Mouse (Mus musculus) c-Kit-positive CD71-positive TER-119-positive erythroid progenitor cells, embryonic 14.5 days (primary cell): ENCODE data around the gene Zfhx3.
A peak's percentile ranks its signal among the peaks of the same experiment; 100 is the strongest.

Experiments
- DNase-seq: peaks from one replicate; pipeline ENCODE4 v3.0.0-alpha.2; 2013; ENCODE audit warnings: low spot score

The Zfhx3 gene

DNA sequence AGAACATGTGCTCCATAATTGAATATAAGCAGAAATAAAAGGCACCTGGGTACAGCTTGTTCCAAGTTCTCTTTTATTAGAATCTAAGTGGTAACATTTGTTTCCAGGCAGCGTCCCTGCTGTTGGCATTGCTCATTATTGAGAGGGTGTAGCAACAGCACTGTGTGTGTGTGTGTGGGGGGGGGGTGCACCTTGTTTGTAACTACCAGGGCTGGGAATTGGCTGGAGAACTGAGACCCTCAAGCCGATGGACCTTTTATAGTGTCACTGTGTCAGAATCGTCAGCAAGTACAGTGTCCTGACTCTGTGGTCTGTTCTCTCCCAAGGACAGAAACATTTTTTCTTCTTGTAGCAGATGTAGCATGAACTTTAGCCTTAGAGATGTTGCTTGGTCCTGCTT is 77.2 kb downstream of the Zfhx3 start:
- no peak for DNase-seq

DNA sequence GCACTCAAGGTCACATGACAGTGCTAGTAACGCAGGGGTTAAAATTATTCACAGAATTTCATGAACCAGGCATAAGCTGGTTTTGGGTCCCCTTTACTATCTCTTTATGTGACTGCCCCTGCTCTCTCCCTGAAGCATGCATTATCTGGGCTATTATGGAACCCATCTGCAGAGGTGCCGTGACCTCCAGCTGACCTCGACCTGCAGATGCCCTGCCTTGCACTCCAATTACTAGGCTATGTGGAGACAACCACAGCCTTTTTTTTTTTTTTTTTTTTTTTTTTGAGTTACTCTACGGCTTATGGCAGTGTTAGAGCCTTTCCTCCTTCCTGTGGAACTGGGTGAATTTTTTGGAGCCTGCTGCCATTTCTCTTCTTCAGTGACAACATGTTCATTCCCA is 80.0 kb downstream of the Zfhx3 start:
- DNase-seq, result no peak

DNA sequence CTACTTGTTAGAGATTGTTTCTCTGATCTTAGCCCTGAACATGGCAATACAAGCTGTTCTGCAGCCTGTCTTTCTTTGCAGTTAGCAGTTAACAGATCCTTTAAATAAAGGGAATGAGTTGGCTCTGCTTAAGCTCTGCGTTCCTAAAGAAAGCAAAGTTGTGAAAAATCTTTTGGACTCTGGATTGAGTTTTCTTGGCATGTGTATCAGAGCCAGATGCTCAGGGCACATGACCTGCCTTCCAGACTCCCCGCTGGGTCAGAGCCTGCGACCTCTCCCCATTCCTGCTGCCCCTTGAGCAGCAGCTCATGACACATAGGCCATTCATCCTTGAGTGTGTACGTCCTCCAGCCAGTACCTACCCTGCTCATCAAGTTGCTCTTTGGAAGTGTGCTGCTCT is 81.9 kb downstream of the Zfhx3 start:
- no peak for DNase-seq

DNA sequence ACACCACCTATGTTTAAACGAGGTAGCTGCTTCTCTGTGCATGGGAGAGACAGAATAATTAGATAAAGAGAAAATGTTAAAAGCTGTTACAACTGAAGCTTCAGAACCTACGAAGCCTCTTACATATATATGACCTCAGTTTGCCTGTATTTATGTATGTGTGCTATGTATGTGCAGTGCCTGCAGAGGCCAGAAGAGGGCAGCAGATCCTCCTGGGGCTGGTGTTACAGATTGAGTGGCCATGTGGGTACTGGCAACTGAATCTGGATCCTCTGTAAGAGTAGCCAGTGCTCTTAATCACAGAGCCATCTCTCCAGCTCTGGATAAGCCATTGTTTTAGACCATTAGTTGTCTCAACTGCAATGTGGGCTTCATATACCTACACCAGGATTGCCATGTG is 82.8 kb downstream of the Zfhx3 start:
- DNase-seq, result peak; percentile 0

DNA sequence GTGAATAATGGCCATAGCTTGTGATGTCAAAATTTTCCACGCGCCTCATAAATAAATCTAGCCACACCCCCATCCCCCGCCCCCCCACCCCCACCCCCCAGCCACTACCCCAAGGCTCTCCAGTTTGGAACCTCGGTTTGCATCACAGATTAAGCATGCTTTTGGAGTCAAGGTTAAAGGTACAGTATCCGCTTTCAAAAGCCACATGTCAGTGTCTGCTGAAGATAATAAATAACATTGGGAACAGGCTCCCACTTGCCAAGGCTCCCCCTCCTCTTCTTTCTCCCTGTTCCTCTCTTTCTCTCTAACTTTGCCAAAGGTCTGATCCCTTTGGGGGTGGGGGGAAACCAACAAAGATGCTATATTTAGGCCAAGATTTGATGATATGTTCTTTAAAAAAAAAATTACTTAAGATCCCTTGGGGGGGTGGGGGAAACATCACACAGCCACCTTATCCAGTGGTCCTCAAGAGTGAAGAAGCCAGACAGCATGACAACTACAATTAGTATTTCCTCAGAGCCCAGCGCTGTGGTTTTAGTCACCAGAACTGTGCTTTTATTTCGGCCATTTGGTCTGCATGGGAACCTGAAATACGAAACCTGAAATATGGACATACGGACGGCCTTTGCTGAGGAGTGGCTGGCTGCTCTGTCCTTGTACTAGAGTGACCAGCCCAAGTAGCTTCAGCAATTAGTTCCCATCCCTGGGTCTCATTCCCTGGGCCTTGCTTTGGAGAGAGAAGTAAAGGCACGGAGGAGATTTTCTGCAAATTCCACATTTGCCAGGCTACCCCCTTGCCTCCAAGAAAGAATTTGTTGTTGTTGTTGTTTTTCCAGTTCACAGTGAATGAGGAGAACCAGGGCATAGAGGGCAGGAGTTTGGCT is 84.4 kb downstream of the Zfhx3 start:
- no peak for DNase-seq

DNA sequence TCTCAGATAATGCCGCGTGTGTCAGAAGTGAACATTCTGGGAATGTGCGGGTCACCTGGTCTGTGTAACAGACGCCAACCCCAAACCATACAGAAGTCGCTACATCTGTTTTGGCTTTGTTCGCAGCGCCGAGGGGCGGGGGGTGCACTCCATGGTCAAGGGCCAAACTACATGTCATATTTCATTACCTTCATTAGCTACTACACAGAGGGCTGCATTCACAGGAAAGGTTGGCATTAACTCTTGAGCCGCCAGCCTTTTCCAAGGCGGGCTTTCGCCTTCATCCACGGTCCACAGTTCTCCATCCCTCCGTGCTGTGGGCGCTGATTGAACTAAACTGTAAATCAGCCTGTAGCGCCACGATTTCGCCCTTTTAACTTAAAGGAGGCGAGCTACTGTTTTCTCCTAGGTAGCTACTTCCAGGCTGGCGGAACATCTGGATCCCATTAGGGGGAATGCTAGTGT is 85.1 kb downstream of the Zfhx3 start:
- DNase-seq, result no peak

DNA sequence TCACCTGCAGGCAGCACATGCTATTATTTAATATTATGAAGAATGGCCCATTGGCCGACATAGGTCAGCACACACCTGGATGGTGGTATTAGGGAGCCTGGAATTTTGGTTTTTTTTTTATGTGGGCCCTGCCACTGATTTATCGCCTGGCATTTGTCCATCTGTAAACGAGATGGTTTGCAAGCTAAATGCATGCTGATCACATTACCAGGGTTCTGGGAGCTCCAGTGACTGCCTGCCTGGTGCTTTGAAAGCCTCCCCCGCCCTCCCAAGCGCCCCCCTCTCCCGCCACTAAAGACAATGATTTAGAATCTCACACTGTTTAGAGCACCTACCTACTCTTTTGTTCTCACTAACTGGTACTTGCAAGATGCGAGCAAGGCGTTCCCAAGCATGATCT is 86.0 kb downstream of the Zfhx3 start:
- DNase-seq, result no peak

DNA sequence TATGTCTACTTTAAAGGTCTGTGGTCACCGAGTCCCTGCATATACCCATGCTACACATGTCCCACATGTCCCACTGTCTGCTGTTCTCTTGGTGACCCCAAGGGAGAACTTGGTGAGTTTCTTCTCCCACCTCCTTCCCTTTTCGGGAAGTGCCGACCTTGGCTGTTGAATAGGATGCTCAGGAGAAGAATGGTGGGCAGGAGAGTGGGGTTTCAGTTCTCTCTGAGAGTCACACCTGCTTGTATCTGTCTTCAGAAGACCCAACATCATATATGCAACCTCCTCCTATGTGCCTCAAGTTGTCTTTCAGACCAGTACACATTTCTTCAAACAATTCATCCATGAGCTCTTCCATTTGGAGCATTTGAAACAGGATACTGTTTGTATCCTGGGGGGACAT is 88.7 kb downstream of the Zfhx3 start:
- no peak for DNase-seq

DNA sequence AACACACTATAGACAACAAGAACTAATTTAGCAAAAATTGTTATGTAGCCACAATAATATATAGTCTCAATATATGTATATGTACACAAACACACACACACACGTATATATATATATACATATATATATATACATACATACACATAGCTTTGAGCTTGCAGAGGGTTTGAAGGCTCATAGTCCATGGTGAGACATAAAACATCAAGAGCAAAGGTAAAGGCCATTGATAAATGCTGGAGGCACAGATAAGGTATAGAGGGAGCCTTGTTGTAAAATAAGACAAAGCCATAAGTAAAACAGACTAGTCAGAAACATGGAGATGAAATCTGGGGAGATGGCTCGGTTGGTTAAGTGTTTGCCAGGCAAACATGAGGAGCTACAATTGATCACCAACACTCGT is 91.6 kb downstream of the Zfhx3 start:
- no peak for DNase-seq

DNA sequence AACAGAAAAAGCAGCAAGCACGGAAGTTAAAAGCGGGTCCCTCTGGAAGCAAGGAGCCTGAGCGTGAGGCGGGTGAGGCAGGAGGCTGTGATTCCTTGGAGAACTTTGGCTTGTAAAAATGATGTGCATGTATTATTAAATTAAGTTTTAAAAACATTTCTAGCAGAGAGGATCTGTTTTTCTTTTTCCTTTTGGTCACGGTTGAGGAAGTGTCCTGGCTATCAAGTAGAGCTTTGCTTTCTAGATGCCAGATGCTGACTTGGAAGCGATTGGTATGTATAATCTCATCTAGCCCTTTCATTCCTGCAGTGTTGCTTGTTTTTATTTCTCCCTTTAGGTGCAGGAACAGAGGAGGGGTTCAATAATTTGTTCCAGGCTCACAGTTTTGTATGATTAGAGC is 92.3 kb downstream of the Zfhx3 start:
- DNase-seq, result no peak

DNA sequence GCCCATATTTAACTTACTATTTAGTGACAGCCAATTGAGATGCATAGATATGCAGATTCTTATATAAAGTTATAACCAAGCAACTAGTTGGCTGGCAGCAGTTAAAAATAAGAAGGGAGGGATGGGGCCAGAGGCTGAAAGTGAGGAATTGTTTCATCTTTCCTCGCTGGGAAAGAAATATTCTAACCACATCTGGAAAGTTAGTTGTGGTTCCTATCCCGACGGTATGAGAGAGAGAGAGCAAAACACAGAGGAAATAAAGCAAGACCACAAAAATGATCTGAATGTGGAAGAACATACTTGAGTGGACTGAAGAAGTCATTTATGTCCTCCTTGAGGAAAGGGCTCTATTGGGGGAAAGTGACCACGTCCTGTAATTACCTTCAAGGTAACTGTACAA is 101.2 kb downstream of the Zfhx3 start:
- DNase-seq, result no peak

DNA sequence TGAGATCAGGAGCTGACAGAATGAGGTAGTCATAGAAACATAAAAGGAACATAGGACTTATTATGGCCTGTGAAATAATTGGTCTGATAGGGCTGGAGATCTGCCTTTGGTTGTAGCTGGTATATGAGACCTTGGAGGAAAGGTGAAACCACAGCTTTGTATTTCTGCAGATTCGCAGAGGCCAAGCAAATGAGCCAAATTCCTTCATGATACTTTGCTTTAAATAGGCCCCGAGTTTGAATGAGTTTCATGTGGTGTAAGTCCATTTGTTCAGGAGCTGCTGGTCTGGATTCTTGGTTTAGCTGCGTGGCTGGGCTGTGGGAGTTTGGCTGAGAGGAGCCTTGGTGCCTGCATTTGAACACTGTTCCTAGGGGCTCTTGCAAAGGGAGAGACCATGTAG is 101.7 kb downstream of the Zfhx3 start:
- no peak for DNase-seq

DNA sequence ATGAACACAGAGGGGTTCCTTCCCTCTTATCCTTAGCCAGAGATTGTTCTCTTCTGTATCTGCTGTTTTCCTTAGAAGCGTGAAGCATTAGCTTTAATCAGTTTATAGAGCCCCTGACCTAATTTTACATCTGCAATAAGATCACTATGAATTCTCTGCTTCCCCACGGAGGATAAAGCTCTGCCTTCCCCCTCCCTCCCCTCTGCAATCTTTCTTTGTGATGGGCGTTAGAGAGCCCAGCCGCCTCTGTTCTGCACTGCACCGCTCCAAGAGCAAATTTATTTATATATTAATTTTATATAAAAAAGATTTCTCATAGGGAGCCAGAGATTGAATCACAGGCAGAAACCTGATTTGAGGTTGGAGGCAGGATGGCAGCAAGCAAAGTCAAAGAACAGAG is 113.8 kb downstream of the Zfhx3 start:
- no peak for DNase-seq

DNA sequence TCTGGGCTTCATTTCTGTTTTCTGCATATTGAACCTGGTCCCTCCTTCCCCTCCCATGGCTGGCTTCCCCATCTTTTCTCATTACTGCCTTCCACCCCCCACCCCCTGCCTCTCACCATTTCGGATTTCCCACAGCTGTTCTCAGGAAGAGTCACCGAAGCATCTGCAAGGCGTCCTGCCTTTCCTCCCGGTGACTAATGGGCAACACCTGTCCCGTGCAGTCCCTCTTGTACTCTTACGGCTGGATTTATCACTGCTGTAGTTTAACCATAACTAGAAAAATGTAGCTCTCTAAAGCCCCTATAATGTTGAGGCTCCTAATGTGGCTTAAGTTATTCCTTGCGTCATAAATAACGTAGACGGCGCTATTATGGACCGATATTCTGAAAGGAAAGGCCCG is 119.5 kb downstream of the Zfhx3 start:
- no peak for DNase-seq

DNA sequence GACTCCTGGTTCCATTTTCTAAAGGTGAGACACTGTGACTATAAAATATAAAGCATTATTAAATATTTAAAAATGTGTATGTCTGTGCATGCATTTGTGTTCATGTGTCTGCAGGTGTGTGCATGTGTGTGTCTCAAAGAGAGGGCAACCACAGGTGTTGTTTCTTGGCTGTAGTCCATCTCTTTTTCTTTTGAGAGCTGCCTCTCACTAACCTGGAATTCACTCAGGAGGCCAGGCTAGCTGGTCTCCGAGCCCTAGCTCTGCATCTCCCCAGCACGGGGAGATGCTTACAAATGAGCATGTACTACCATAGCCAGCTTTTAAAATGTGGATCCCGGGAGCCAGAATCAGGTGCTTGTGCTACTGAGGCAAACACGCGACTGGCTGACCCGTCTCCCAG is 124.7 kb downstream of the Zfhx3 start:
- DNase-seq, result no peak

DNA sequence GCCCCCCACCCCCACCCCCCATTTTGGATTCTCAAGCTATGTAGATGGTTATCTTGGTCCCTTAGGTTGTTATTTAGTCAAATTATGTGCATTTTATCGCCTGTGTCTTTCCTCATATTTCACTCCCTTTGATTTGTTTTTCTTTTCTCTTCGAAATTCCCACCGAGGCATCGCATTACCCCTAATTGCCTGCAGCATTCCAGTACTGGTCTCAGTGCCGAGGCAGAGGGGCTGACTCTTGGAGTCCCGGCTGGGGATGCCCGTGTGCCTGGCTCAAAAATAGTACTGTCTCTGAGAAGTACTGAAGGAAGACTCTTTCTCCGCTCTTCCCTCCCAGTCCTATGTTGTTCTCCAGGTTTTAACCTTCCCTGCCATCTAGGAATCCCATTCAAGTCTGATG is 125.8 kb downstream of the Zfhx3 start:
- DNase-seq, result no peak

DNA sequence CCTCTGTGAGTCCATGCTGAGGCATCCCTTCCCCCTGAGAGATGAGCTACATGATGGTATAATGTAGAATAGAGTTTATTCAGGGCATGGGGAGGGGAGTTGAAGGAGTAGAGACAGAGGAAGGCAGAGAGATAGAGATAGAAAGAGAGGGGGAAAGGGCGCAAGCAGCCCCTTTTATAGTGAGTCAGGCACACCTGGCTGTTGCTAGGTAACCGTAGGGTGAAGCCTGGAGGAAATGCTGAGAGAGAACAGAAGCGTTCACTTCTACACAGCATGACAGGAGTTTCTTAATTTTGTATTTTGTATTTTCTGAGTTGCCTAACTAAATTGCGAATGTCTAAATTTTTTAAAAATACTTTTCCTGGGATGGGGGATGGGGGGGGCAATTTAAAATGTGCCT is 128.0 kb downstream of the Zfhx3 start:
- no peak for DNase-seq

DNA sequence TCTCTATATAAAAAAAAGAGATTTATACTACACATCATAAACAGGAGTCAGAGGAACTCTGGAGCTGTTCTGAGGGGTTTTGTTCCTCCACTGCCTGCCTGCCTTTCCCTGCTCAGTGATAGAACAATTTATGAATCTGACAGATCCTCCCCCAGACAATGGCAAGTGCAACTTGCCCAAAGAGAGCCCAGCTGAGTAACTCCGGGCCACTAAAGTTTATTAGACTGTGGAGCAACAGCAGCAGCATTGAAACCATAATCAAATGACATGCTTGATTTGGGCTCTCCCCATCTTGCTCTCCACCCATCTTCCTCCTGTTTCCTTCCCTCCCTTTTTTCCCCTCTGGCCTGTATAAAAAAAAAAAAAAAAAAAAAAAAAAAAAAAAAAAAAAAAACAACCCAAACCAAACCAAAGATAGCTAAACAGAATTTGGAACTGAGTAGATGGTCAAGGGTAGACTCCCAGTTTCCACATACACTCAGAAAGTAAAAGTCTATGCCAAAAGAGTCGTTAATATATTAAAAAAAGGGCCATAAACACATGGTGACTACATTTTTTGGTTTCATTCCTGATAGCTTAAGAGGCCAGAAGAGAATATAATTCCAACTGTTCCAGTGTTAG is 129.8 kb downstream of the Zfhx3 start:
- DNase-seq, result no peak

DNA sequence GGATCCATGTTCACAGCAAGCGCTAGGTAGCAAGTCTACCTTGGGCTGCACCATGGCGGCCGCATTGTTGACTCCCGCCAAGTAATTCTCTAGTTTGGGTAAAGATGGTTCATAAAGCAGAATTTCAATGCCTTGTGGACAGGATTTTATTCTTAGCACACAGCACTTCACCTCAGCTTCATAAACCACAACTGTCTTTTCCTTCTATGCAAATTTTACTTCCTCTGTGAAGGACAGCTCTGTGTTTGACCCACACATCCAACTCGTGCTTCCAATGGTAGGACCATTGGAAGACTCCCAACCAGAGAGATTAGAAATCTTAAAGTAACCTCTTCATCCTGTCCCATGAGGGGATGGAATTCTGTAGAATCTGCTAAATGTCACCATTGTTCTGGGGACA is 130.4 kb downstream of the Zfhx3 start:
- DNase-seq, result no peak

DNA sequence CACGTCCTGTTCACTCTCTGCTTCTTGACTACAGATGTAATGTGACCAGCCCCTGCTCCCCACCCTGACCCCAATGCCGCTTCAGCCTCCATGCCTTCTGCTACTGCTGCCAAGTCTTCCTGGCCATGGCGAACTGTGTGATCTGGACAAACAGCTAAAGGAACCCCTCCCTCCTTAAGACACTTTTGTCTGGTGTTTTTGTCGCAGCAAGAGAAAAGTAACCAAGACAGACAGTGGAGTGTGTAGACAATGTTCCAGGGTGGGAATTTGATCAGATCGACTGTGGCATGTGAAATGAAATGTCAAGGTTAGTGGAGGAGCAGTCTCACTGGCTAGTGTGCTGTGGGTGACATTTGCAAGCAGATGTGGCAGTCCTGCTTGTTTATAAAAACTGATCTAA is 132.7 kb downstream of the Zfhx3 start:
- no peak for DNase-seq

DNA sequence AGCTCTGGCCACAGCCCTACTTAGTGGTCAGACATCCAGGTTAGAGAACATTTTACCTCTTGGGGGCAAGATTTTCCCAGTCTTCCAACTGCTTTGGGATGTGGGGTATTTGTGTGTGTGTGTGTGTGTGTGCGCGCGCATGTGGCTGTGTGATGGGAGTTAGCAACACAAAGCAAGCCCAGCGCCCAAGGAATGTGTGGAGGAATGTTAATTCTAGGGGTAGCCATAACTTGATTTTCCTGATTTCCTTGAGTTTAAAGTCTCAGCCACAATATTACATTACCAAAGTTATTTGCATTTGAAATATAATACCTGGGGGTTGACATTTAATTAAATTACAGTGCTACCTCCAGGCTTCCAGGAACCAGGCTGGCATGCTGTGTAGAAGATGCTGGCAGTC is 136.3 kb downstream of the Zfhx3 start:
- no peak for DNase-seq

DNA sequence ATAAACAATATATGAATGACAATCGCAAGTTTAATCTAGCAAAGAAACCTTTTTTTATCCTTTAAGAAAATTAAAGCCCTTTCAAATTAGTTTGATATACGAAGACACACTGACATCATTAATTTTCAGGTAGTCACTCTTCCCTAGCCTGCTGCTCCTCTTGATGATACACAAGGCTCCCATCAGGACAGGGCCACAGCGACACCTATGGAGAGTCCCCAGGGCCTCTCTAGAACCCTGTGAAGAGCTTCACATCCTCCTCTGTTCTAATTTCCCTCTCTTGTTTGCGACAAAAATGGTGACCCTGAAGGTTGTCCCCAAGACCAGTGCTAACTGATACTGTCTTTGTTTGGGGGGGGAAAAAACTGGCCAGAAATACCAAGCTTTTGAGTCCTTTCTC is 144.5 kb downstream of the Zfhx3 start:
- DNase-seq, result no peak

DNA sequence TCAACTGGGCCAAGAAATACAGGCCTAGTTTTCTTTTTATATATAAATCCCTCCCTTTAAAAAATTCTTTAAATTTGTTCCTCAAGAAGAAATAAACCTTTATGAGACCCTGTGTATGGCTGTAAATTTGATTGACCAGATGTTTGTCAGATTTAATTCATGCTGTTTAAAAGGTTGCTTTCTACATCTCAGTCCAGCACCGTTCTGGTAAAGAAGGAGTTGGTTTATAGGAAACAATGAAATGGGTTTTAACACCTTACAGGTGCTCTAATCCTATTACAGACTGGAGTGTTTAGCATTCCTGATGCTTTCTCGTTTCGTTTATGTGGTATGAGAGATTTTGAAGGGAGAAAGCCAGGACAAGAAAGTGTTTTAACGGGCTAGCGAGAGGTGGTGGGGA is 147.2 kb downstream of the Zfhx3 start:
- DNase-seq, result no peak

DNA sequence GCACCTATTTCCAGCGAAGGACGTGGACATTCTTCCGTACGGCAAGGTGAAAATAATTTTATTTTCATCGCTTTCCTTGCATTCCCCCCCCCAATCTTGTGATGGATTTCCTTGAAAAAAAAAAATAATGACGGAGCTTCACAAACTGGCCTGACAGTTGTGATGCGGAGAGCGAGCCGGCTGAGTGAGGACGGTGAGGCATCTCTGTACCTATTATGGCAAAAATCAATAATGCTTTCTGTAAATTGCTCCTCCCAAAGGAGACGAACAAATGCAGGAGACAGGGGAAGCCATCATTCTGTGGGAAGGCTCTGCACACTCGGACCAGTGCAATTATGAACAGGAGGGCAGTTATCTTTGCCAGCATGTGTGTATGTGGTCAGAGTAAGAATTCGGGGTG is 156.2 kb downstream of the Zfhx3 start:
- no peak for DNase-seq
